Mouse (Mus musculus): ENCODE data around the gene Isoc2b. TPM values are rescaled to one million over a fixed set of nuclear protein-coding genes. Genes with fewer than 3 reads are reported as not detected.

Gene Isoc2b
- polyA plus RNA-seq, 2 experiments = 7.4 to 9.7 TPM

GRCm38 (mm10) chr7:4915007-4915665 is 45.1 kb upstream of the Isoc2b start, which contains the start of gene Zfp628:
Zfp628 (plus strand) TSS chr7:4915217.
- H3K9me3 ChIP-seq (ENCODE audit: control insufficient read depth, low read length) = no peaks in the 10 kb centered on the region
- H3K4me1 ChIP-seq (ENCODE audit: control insufficient read depth, insufficient read depth, low read length) = peaks cover 9% of the 10 kb centered on the region
- peaks cover 24% of the 10 kb centered on the region for H3K36me3 ChIP-seq (ENCODE audit: control insufficient read depth, insufficient read depth, low read length)
- TF ChIP-seq POLR2A (IDR thresholded peaks at IDR 0.05; ENCODE audit: borderline replicate concordance, extremely low read depth, insufficient read depth, insufficient read length) = peak; percentile 63; the same call in 1 of the 2 replicates
- H3K4me3 ChIP-seq (replicated peaks; ENCODE audit: low read length) = peak within 1 kb of the TSS; percentile 63
- H3K27me3 ChIP-seq (ENCODE audit: control insufficient read depth, insufficient read depth, low read length) = no peaks in the 10 kb centered on the region
- DNase-seq (ENCODE audit: low spot score) (peak; percentile 99), ATAC-seq (ENCODE audit: low FRiP score, low read depth) (peak; percentile 93)
- peak within 1 kb of the TSS; percentile 98 for H3K27ac ChIP-seq (replicated peaks; ENCODE audit: low read depth, low read length)
- under 1% methylated on average over 50 of the region's 56 CpGs for WGBS
- peak within 1 kb of the TSS; percentile 83 for H3K4me2 ChIP-seq (replicated peaks; ENCODE audit: low read depth, low read length, severe bottlenecking)
- peak within 1 kb of the TSS; percentile 88 for H3K9ac ChIP-seq (ENCODE audit: low read depth, low read length, severe bottlenecking)

- ATAC-seq (ENCODE audit: low FRiP score, low read depth) = no peak
- no peak for TF ChIP-seq POLR2A (IDR thresholded peaks at IDR 0.05; ENCODE audit: borderline replicate concordance, extremely low read depth, insufficient read depth, insufficient read length)
- Histone ChIP-seq H3K4me1 (ENCODE audit: control insufficient read depth, insufficient read depth, low read length) (peaks cover 9% of the 10 kb centered on the region), H3K4me2 (replicated peaks; ENCODE audit: low read depth, low read length, severe bottlenecking) (no peak overlapping the region), H3K9me3 (ENCODE audit: control insufficient read depth, low read length) (no peaks in the 10 kb centered on the region), H3K27ac (replicated peaks; ENCODE audit: low read depth, low read length) (no peak overlapping the region), H3K9ac (ENCODE audit: low read depth, low read length, severe bottlenecking) (no peak overlapping the region), H3K4me3 (replicated peaks; ENCODE audit: low read length) (no peak overlapping the region), H3K27me3 (ENCODE audit: control insufficient read depth, insufficient read depth, low read length) (no peaks in the 10 kb centered on the region), H3K36me3 (ENCODE audit: control insufficient read depth, insufficient read depth, low read length) (no peaks in the 10 kb centered on the region)
- no peak for DNase-seq (ENCODE audit: low spot score)
- WGBS = 69% methylated on average over 5 of the region's 5 CpGs
Measured at GRCm38 (mm10) chr7:4912248-4912647, 42.2 kb upstream of the Isoc2b start.

- no peak overlapping the region for H3K4me2 ChIP-seq (replicated peaks; ENCODE audit: low read depth, low read length, severe bottlenecking)
- TF ChIP-seq POLR2A (IDR thresholded peaks at IDR 0.05; ENCODE audit: borderline replicate concordance, extremely low read depth, insufficient read depth, insufficient read length) = no peak
- H3K4me1 ChIP-seq (ENCODE audit: control insufficient read depth, insufficient read depth, low read length) = peaks cover 6% of the 10 kb centered on the region
- H3K27ac ChIP-seq (replicated peaks; ENCODE audit: low read depth, low read length) = 0 out of 2 replicates have a peak overlapping the region, but pooled peaks have one; percentile 19
- H3K9me3 ChIP-seq (ENCODE audit: control insufficient read depth, low read length) = no peaks in the 10 kb centered on the region
- no peaks in the 10 kb centered on the region for H3K27me3 ChIP-seq (ENCODE audit: control insufficient read depth, insufficient read depth, low read length)
- ATAC-seq (ENCODE audit: low FRiP score, low read depth) (peak; percentile 10; the same call in 1 of the 2 replicates), DNase-seq (ENCODE audit: low spot score) (peak; percentile 78)
- WGBS = 33% methylated on average over 9 of the region's 9 CpGs
- H3K36me3 ChIP-seq (ENCODE audit: control insufficient read depth, insufficient read depth, low read length) = no peaks in the 10 kb centered on the region
- no peak overlapping the region for H3K9ac ChIP-seq (ENCODE audit: low read depth, low read length, severe bottlenecking)
- no peak overlapping the region for H3K4me3 ChIP-seq (replicated peaks; ENCODE audit: low read length)
Measured at GRCm38 (mm10) chr7:4911561-4911960, 41.5 kb upstream of the Isoc2b start.

GRCm38 (mm10) chr7:4906466-4906950 is 36.5 kb upstream of the Isoc2b start, which contains the start of gene Gm36210:
Gm36210 (minus strand) TSS chr7:4906516.
- H3K4me1 ChIP-seq (ENCODE audit: control insufficient read depth, insufficient read depth, low read length) = no peaks in the 10 kb centered on the region
- no peak for TF ChIP-seq POLR2A (IDR thresholded peaks at IDR 0.05; ENCODE audit: borderline replicate concordance, extremely low read depth, insufficient read depth, insufficient read length)
- no peak within 1 kb of the TSS for H3K9ac ChIP-seq (ENCODE audit: low read depth, low read length, severe bottlenecking)
- no peak within 1 kb of the TSS for H3K27ac ChIP-seq (replicated peaks; ENCODE audit: low read depth, low read length)
- no peak within 1 kb of the TSS for H3K4me3 ChIP-seq (replicated peaks; ENCODE audit: low read length)
- ATAC-seq (ENCODE audit: low FRiP score, low read depth) (no peak), DNase-seq (ENCODE audit: low spot score) (no peak)
- no peaks in the 10 kb centered on the region for H3K27me3 ChIP-seq (ENCODE audit: control insufficient read depth, insufficient read depth, low read length)
- no peak within 1 kb of the TSS for H3K4me2 ChIP-seq (replicated peaks; ENCODE audit: low read depth, low read length, severe bottlenecking)
- 67% methylated on average over 10 of the region's 10 CpGs for WGBS
- no peaks in the 10 kb centered on the region for H3K9me3 ChIP-seq (ENCODE audit: control insufficient read depth, low read length)
- no peaks in the 10 kb centered on the region for H3K36me3 ChIP-seq (ENCODE audit: control insufficient read depth, insufficient read depth, low read length)

- Histone ChIP-seq H3K9ac (ENCODE audit: low read depth, low read length, severe bottlenecking) (no peak overlapping the region), H3K36me3 (ENCODE audit: control insufficient read depth, insufficient read depth, low read length) (no peaks in the 10 kb centered on the region), H3K4me1 (ENCODE audit: control insufficient read depth, insufficient read depth, low read length) (no peaks in the 10 kb centered on the region), H3K27me3 (ENCODE audit: control insufficient read depth, insufficient read depth, low read length) (peaks cover 6% of the 10 kb centered on the region; the same call in 1 of the 2 replicates), H3K4me3 (replicated peaks; ENCODE audit: low read length) (no peak overlapping the region), H3K27ac (replicated peaks; ENCODE audit: low read depth, low read length) (no peak overlapping the region), H3K4me2 (replicated peaks; ENCODE audit: low read depth, low read length, severe bottlenecking) (no peak overlapping the region), H3K9me3 (ENCODE audit: control insufficient read depth, low read length) (no peaks in the 10 kb centered on the region)
- ATAC-seq (ENCODE audit: low FRiP score, low read depth) (no peak), DNase-seq (ENCODE audit: low spot score) (no peak)
- 87% methylated on average over 9 of the region's 9 CpGs for WGBS
- no peak for TF ChIP-seq POLR2A (IDR thresholded peaks at IDR 0.05; ENCODE audit: borderline replicate concordance, extremely low read depth, insufficient read depth, insufficient read length)
Measured at GRCm38 (mm10) chr7:4902404-4902803, 32.3 kb upstream of the Isoc2b start.
